Mouse (Mus musculus) lung, adult 2 months (tissue): Measurements from ENCODE around the gene Vmn1r207-ps.
"Not testable (repeated sequence)": the region's sequence is repeated elsewhere in the genome, so short reads cannot be mapped to it uniquely, and the experiment has no call there.

Experiments used
- CTCF ChIP-seq: fragments of 200-500 bp; IDR thresholded peaks from 2 replicates; pipeline ENCODE4 v1.5.1; 2011; ENCODE audit warnings: mild to moderate bottlenecking, low read length, control low read depth; ENCODE audit not compliant: insufficient read depth
- POLR2A ChIP-seq: fragments of 200-500 bp; IDR thresholded peaks from 2 replicates; pipeline ENCODE4 v1.6.1; 2011; ENCODE audit warnings: low read depth, mild to moderate bottlenecking, control low read depth, low read length, borderline replicate concordance; ENCODE audit errors: extremely low read depth

- TF ChIP-seq CTCF, POLR2A: not testable (repeated sequence)
These were observed 26.5 kb downstream of the Vmn1r207-ps start for GRCm38 (mm10) chr13:22702951-22703350.
